Mouse (Mus musculus) liver, adult 2 months (tissue): Measurements from ENCODE around the gene Rnf144b.

Source experiments
- CTCF ChIP-seq: fragments of 200-500 bp; IDR thresholded peaks from 2 replicates; pipeline ENCODE4 v1.5.1; 2011; ENCODE audit warnings: low read depth, low read length, control low read depth
- POLR2A ChIP-seq: fragments of 200-500 bp; IDR thresholded peaks from 2 replicates; pipeline ENCODE4 v1.6.1; 2011; ENCODE audit warnings: low read length, control low read depth; ENCODE audit not compliant: insufficient read depth; ENCODE audit errors: extremely low read depth

- TF ChIP-seq POLR2A: no peak
- no peak for TF ChIP-seq CTCF
Observed at GRCm38 (mm10) chr13:47109239-47109638, 13.2 kb upstream of the Rnf144b start.
